Mouse (Mus musculus) forebrain, embryonic 13.5 days (tissue): ENCODE results near the gene Gcnt2. TPM values are rescaled to one million over a fixed set of nuclear protein-coding genes. Genes with fewer than 3 reads are reported as not detected.
A peak's percentile ranks its signal among the peaks of the same experiment; 100 is the strongest.

Experiments used
- ATAC-seq: fragments of 200-750 bp; cut with Nextera tagmentation; 2 replicates; pipeline ENCODE4 v1.8.0; 2017
- H3K27ac ChIP-seq: fragments of 300-500 bp; sonication (generic); 2 replicates; pipeline ENCODE4 v1.5.1; 2015; ENCODE audit warnings: inconsistent platforms, mild to moderate bottlenecking, moderate library complexity
- H3K27me3 ChIP-seq: fragments of 300-500 bp; sonication (generic); 2 replicates; pipeline ENCODE4 v1.6.1; 2015; ENCODE audit warnings: mild to moderate bottlenecking, inconsistent platforms
- H3K36me3 ChIP-seq: fragments of 300-500 bp; sonication (generic); 2 replicates; pipeline ENCODE4 v1.6.1; 2015; ENCODE audit warnings: mild to moderate bottlenecking, inconsistent platforms; ENCODE audit not compliant: poor library complexity, severe bottlenecking
- H3K4me1 ChIP-seq: fragments of 300-500 bp; sonication (generic); 2 replicates; pipeline ENCODE4 v1.6.1; 2015; ENCODE audit warnings: inconsistent platforms
- H3K4me2 ChIP-seq: fragments of 300-500 bp; sonication (generic); 2 replicates; pipeline ENCODE4 v1.6.1; 2015; ENCODE audit warnings: inconsistent platforms, mild to moderate bottlenecking, moderate library complexity
- H3K4me3 ChIP-seq: fragments of 300-500 bp; sonication (generic); 2 replicates; pipeline ENCODE4 v1.5.1; 2015; ENCODE audit warnings: mild to moderate bottlenecking, inconsistent platforms
- H3K9ac ChIP-seq: fragments of 300-500 bp; sonication (generic); 2 replicates; pipeline ENCODE4 v1.6.1; 2015; ENCODE audit warnings: mild to moderate bottlenecking, inconsistent platforms
- H3K9me3 ChIP-seq: fragments of 300-500 bp; sonication (generic); replicated peaks from 2 replicates; pipeline ENCODE4 v1.6.1; 2016; ENCODE audit warnings: inconsistent platforms
- WGBS: fragments of 180-500 bp; shearing (Covaris S2); methylation state at CpG from one replicate; pipeline ENCODE4 v1.1.7; 2015; 5-methylcytosine and 5-hydroxymethylcytosine counted together
- polyA plus RNA-seq: library from polyadenylated mRNA; unstranded; fragments of >200 nt; fragmentation: Nextera tagmentation; extraction: Ambion mirVana; gene quantifications from 2 replicates; pipeline ENCODE4 v1.2.1, GENCODE M21; 2015

Gcnt2 gene
- polyA plus RNA-seq, 1 experiment from 2014 or later, result 2.8 TPM

DNA sequence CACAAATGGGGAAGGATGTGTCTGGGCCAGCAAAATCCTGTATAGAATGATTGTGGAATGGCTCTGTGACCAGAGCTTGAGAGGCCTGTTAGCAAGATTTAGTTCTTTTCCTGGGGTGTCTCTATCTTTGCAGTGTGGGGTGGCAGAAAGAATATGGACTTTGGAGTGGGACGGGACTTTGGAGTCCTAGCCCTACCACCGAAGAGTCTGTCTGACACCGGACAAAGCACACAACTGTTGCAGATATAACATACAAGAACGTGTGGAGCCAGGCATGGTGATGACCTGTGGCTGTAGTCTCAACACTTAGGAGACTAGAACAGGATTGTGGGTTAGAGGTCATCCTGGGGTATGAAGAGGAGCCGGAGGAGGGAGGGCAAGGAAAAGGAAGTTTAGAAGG lies 73.0 kb downstream of the Gcnt2 start:
- no peaks in the 10 kb centered on the region for H3K4me1 ChIP-seq
- H3K4me2 ChIP-seq, result no peak overlapping the region
- H3K36me3 ChIP-seq, result no peaks in the 10 kb centered on the region
- H3K27ac ChIP-seq, result no peak overlapping the region
- H3K27me3 ChIP-seq, result no peaks in the 10 kb centered on the region
- ATAC-seq, result no peak
- 88% methylated on average over 5 of the region's 5 CpGs for WGBS
- no peak overlapping the region for H3K9ac ChIP-seq
- H3K9me3 ChIP-seq, result no peaks in the 10 kb centered on the region
- no peak overlapping the region for H3K4me3 ChIP-seq

DNA sequence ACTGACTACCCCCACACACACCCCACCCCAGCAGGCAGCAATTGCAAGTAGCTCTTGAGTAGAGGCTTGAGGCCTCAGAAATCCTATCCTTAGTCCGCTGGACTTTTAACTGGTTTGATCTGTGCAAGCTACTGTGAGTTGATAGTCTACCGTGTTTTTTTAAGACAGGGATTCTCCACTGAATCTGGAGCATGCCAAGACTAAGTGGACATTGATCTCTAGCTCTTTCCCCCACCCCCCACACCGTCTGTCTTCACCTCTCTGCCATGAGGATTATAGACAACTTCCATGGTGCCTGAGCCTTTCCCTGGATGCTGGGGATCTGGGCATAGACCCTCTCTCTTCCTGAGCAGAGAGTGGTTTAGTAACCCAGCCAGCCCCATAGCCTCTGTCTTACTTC lies 74.8 kb downstream of the Gcnt2 start:
- no peak overlapping the region for H3K9ac ChIP-seq
- H3K4me1 ChIP-seq, result no peaks in the 10 kb centered on the region
- H3K27ac ChIP-seq, result no peak overlapping the region
- no peaks in the 10 kb centered on the region for H3K36me3 ChIP-seq
- H3K9me3 ChIP-seq, result no peaks in the 10 kb centered on the region
- 76% methylated on average over 3 of the region's 3 CpGs for WGBS
- no peaks in the 10 kb centered on the region for H3K27me3 ChIP-seq
- ATAC-seq, result no peak
- H3K4me2 ChIP-seq, result no peak overlapping the region
- no peak overlapping the region for H3K4me3 ChIP-seq

- H3K27me3 ChIP-seq, result no peaks in the 10 kb centered on the region
- WGBS, result 65% methylated on average over 5 of the region's 5 CpGs
- H3K36me3 ChIP-seq, result no peaks in the 10 kb centered on the region
- no peaks in the 10 kb centered on the region for H3K4me1 ChIP-seq
- no peak overlapping the region for H3K4me2 ChIP-seq
- ATAC-seq, result no peak
- H3K9me3 ChIP-seq, result no peaks in the 10 kb centered on the region
- no peak overlapping the region for H3K27ac ChIP-seq
- no peak overlapping the region for H3K4me3 ChIP-seq
- H3K9ac ChIP-seq, result no peak overlapping the region
Observed at GRCm38 (mm10) chr13:40937586-40937985, 78.0 kb downstream of the Gcnt2 start.

- H3K9ac ChIP-seq, result no peak overlapping the region
- 83% methylated on average over 11 of the region's 11 CpGs for WGBS
- H3K36me3 ChIP-seq, result no peaks in the 10 kb centered on the region
- H3K27me3 ChIP-seq, result no peaks in the 10 kb centered on the region
- ATAC-seq, result peak; percentile 61; the same call in 1 of the 2 replicates
- no peak overlapping the region for H3K4me3 ChIP-seq
- no peaks in the 10 kb centered on the region for H3K4me1 ChIP-seq
- no peak overlapping the region for H3K4me2 ChIP-seq
- no peaks in the 10 kb centered on the region for H3K9me3 ChIP-seq
- H3K27ac ChIP-seq, result no peak overlapping the region
Observed at GRCm38 (mm10) chr13:40938485-40939357, 79.2 kb downstream of the Gcnt2 start.

GRCm38 (mm10) chr13:40943066-40943465 lies 83.5 kb downstream of the Gcnt2 start:
- no peak for ATAC-seq
- no peaks in the 10 kb centered on the region for H3K36me3 ChIP-seq
- peaks cover 15% of the 10 kb centered on the region for H3K4me1 ChIP-seq
- no peak overlapping the region for H3K27ac ChIP-seq
- H3K27me3 ChIP-seq, result no peaks in the 10 kb centered on the region
- no peaks in the 10 kb centered on the region for H3K9me3 ChIP-seq
- no peak overlapping the region for H3K9ac ChIP-seq
- WGBS, result 94% methylated on average over 1 of the region's 1 CpGs
- H3K4me3 ChIP-seq, result no peak overlapping the region
- no peak overlapping the region for H3K4me2 ChIP-seq

GRCm38 (mm10) chr13:40943936-40944335 lies 84.4 kb downstream of the Gcnt2 start:
- no peak overlapping the region for H3K27ac ChIP-seq
- no peak overlapping the region for H3K9ac ChIP-seq
- ATAC-seq, result no peak
- H3K4me2 ChIP-seq, result no peak overlapping the region
- 70% methylated on average over 5 of the region's 5 CpGs for WGBS
- peaks cover 15% of the 10 kb centered on the region for H3K4me1 ChIP-seq
- H3K4me3 ChIP-seq, result no peak overlapping the region
- no peaks in the 10 kb centered on the region for H3K36me3 ChIP-seq
- no peaks in the 10 kb centered on the region for H3K27me3 ChIP-seq
- no peaks in the 10 kb centered on the region for H3K9me3 ChIP-seq

DNA sequence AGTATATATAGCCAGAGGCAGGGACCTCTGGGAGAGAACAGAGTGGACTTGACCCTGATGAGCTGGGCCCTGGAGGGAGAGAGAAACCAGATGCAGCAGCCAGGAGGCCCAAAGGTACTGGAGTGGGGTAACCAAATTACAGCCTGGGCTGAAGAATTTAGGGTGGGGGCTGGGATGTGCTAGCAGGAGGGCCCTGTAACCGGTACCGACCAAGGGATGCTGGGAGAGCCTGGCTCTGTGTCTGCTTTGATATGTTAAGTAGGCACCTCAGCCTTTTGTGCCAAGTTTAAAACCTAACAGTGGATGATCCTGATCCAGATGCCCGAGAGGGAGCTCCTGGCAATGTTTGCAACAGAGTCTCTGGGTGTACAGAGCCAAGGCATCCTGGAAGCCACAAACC lies 84.8 kb downstream of the Gcnt2 start:
- Histone ChIP-seq H3K9me3 (no peaks in the 10 kb centered on the region), H3K4me2 (no peak overlapping the region), H3K27ac (no peak overlapping the region), H3K4me1 (peaks cover 15% of the 10 kb centered on the region), H3K9ac (no peak overlapping the region), H3K4me3 (no peak overlapping the region), H3K36me3 (no peaks in the 10 kb centered on the region), H3K27me3 (no peaks in the 10 kb centered on the region)
- 5% methylated on average over 3 of the region's 3 CpGs for WGBS
- ATAC-seq, result 0 out of 2 replicates have a peak, but pooled peaks have one; percentile 16

DNA sequence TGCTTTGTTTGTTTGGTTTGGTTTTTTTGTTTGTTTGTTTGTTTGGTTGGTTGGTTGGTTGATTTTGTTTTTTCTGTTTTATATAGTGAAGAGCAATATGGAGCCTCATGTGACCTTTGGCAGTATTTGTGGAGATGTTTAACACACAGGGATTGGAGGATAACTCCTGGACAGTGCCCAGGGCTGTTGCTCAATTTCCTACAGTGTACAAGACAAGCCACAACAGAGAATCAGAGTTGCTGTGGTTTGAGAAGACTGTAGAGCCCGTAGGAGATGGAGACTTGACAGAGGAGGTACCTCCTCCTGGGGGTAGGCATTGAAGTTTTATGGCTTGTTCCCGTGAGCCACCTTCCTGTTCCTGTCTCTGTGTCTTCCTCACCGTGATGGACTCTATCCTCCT lies 87.0 kb downstream of the Gcnt2 start:
- 77% methylated on average over 3 of the region's 3 CpGs for WGBS

DNA sequence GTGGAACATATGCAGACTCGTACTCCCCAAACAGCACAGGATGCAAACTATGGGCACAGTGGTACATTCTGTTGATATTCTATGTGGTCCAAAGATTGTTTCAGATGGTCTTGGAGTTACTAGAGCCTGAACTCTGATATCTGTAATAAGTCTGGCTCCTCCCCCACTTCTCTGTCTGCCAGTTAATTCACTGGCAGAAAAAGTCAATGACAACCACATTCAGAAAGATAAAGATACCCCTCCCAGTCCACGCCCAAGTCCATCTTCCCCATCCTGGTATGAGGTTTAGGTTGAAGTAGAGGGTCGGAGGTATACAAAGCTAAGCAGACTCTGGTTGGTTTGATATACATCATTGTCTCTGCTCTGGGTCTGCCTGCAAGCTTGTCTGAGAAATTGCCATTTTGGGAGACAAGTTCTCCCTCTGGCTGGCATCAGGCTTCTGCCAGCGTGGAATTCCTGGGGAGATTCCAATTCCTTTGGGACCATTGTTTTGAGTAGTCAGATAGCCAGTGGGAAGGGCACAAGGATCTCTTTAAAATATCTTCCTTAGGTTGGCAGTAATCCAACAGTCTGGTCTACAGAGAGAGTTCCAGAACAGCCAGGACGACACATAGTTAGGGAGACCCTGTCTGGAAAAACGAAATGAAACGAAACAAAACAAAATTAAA lies 88.1 kb downstream of the Gcnt2 start:
- Histone ChIP-seq H3K9ac (no peak overlapping the region), H3K4me1 (peaks cover 15% of the 10 kb centered on the region), H3K4me3 (no peak overlapping the region), H3K4me2 (no peak overlapping the region), H3K27me3 (no peaks in the 10 kb centered on the region), H3K9me3 (no peaks in the 10 kb centered on the region), H3K36me3 (no peaks in the 10 kb centered on the region), H3K27ac (no peak overlapping the region)
- no peak for ATAC-seq
- 83% methylated on average over 7 of the region's 7 CpGs for WGBS

More for the DNA sequence above, 87.0 kb downstream of the Gcnt2 start:
- Histone ChIP-seq H3K4me2 (no peak overlapping the region), H3K36me3 (no peaks in the 10 kb centered on the region), H3K9ac (no peak overlapping the region), H3K9me3 (no peaks in the 10 kb centered on the region), H3K4me3 (no peak overlapping the region), H3K4me1 (peaks cover 15% of the 10 kb centered on the region), H3K27me3 (no peaks in the 10 kb centered on the region), H3K27ac (no peak overlapping the region)
- ATAC-seq, result no peak

DNA sequence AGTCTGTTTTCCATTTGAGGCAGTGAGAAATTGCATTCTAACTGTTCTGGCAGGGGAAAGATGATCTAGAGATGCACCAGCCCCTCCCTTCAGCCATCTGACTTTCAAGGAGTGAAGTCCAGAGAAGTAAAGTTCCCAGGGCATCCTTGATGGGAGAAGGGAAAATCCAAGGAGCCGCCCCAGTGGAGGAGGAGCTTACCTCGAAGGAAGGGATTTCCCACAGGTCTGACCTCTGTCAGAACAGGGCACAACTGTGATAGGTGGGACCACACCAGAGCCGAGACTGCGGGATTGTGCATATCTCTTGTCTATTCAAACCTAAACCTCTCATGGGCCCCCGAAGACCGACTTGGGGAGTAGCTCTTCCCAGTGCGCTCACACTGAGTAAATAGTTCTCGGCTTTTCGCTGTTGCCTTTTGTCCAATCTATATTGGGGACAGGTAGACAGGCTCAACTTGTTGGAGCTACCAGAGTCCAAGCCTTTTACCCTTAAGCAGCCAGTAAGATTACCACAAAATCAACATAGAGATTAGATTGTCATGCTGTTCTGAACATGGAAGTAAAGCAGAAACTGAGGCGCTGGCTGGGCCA lies 91.9 kb downstream of the Gcnt2 start:
- H3K27ac ChIP-seq, result no peak overlapping the region
- H3K9ac ChIP-seq, result no peak overlapping the region
- H3K9me3 ChIP-seq, result no peaks in the 10 kb centered on the region; the same call in 1 of the 2 replicates
- no peaks in the 10 kb centered on the region for H3K27me3 ChIP-seq
- no peak overlapping the region for H3K4me3 ChIP-seq
- H3K36me3 ChIP-seq, result no peaks in the 10 kb centered on the region; the same call in 1 of the 2 replicates
- 82% methylated on average over 10 of the region's 10 CpGs for WGBS
- no peak overlapping the region for H3K4me2 ChIP-seq
- H3K4me1 ChIP-seq, result 0 out of 2 replicates have a peak, but pooled peaks cover 4% of the 10 kb centered on the region
- ATAC-seq, result no peak

- Histone ChIP-seq H3K9ac (no peak overlapping the region), H3K4me1 (no peaks in the 10 kb centered on the region), H3K27ac (no peak overlapping the region), H3K36me3 (no peaks in the 10 kb centered on the region; the same call in 1 of the 2 replicates), H3K9me3 (no peaks in the 10 kb centered on the region; the same call in 1 of the 2 replicates), H3K4me2 (no peak overlapping the region), H3K4me3 (no peak overlapping the region), H3K27me3 (no peaks in the 10 kb centered on the region)
- no peak for ATAC-seq
- 69% methylated on average over 6 of the region's 6 CpGs for WGBS
Observed at GRCm38 (mm10) chr13:40953231-40953630, 93.7 kb downstream of the Gcnt2 start.

- no peak for ATAC-seq
- no peaks in the 10 kb centered on the region for H3K4me1 ChIP-seq
- WGBS, result 86% methylated on average over 7 of the region's 7 CpGs
- no peaks in the 10 kb centered on the region for H3K27me3 ChIP-seq
- H3K4me2 ChIP-seq, result no peak overlapping the region
- no peak overlapping the region for H3K9ac ChIP-seq
- no peak overlapping the region for H3K27ac ChIP-seq
- no peak overlapping the region for H3K4me3 ChIP-seq
- H3K9me3 ChIP-seq, result no peaks in the 10 kb centered on the region; the same call in 1 of the 2 replicates
- H3K36me3 ChIP-seq, result no peaks in the 10 kb centered on the region; the same call in 1 of the 2 replicates
Observed at GRCm38 (mm10) chr13:40955773-40956172, 96.2 kb downstream of the Gcnt2 start.
